Mouse (Mus musculus): ENCODE data around the gene Mtg1.

The Mtg1 gene

DNA sequence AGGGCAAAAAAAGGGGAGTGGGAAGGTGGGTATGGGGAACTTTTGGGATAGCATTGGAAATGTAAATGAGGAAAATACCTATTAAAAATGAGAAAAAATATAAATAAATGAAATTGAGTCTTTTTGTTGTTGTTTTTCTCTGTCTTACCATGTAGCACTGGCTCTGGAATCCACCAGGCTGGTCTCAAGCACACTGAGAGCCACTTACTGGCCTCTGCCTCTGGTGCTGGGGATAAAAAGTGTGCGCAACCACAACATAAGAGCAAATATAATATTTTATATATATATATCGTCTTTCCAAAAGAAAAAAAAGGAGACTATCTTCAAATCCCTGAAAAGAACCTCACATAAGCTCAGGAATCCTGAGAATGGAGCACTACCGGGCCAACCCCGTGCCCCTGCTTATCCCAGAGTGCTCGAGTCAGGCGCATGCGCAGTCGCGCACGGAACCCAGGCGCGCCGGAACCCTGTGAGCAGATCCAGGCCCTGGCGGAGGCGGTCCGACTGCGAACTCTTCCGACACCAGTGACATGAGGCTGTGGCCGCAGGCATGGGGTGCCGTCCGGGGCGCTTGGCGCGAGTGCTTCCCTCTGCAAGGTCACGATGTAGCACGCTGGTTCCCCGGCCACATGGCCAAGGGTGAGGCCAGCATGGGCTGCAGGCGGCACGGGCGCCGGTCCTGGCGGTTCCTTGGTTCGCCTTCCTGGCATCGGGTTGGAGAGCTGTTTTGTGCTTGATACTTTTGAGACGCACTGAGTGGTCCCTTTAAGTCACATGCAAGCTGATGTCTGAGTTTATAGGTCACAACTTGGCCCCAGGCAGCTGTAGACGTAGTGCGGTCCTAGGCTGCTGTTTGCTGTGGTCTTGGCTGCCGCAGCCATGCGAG is at the start of gene Mtg1:
Gene Mtg1, plus strand, starts transcription at position 430 of the 886 bp plus-strand sequence.
- DNase-seq: peak; percentile 94 to 95

DNA sequence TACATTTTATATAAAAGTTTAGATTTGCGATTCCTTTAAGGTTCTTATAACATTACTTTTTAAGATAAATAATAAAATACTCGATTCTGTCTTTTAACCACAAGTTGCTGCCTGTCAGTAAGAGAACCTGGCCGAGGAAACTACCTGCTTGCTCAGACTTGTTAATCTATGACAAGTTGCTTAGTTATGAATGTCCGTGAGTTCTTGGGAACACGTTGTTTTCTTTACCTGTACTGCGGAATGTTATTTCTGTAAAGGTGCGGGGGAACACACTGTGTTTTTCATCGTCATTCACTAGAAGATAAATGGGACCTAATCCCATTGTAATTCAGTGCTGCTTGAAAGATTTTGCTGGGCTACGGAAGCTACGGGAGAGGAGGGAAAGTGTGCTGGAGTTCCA is 46.8 kb upstream of the Mtg1 start:
- DNase-seq: no peak

DNA sequence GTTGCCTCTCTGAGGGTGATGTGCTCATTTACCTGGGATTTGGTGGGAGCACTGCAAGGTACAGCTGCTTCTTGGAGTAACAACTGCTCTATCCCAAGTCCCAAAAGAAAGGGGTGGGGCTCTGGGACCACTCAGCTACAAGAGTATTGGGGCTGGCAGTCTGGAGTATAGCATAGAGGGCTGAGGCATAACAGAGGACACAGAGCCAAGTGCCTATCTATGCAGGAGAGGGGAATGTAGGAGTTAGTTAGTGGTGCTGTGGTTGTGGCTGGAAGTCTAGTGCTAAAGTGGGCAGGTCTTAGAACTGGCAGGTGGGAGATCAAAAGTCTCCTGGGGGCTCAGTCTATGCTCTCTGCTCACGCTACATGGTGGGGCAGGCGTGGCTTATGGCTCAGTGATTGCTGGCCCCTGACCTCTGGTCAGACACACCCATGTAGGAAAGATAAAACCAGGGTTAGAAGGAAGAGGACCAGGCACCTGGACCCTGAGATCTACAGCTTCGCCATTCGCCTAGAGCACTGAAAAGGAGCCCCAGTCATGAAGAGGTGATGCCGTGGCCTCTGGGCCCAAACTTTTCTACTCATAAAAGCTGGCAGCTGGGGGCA is 44.3 kb upstream of the Mtg1 start, which contains the start of gene Prap1:
Gene Prap1, plus strand, starts transcription at position 472 of the 605 bp plus-strand sequence.
- DNase-seq: no peak

DNA sequence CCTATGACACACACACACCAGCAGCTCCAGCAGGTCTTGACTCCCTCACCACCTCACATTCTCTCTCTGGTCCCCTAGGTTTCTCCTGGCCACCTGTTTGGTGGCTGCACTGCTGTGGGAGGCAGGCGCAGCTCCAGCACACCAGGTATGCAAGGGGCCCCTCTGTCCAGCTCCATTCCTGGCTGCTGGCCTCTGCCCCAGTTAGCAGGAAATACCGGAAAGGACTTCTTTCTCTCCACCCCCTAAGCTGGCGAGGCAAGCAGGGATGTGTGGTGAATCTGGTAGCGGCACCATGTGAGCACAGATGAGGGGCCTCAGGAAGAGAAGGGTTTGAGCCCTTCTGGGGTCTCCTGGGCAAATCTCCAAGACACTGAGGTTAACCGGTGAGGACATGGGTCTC is 42.4 kb upstream of the Mtg1 start:
- no peak for DNase-seq

DNA sequence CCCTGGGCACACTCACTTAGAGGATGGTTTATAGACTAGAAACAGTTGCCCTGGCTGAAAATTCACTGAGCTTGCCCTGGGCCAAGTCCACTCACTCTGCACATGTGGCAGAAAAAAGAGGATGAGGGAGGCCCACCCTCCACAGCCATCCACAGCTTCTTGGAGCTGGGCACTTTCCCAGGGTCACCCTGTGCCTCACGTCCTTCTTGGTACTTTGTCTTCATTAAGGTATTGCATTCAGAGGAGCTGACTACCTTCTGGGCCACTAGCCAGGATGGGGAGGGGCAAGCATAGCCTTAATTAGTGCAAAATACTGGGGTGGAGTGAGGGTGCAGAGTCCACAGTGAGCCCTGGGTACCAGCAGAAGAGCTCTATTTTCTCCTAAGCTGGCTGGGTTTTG is 41.8 kb upstream of the Mtg1 start:
- DNase-seq: no peak

DNA sequence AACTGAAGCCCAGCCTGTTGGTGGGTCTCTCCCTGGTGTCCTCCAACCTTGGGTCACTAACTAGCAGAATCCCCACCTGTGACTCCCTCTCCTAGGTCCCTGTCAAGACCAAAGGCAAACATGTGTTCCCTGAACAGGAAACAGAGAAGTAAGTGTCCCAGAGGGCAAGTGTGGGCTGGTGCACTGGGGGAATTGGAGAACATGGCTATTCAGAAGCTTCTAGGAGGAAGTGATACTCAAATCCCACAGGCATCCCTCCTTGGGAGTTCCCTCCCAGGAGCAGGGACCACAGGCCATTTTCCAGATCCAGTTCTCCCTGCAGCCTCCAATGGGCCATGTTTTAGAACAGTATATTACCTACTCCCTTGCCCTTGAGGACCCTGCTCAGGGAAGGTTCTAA is 41.3 kb upstream of the Mtg1 start:
- no peak for DNase-seq

DNA sequence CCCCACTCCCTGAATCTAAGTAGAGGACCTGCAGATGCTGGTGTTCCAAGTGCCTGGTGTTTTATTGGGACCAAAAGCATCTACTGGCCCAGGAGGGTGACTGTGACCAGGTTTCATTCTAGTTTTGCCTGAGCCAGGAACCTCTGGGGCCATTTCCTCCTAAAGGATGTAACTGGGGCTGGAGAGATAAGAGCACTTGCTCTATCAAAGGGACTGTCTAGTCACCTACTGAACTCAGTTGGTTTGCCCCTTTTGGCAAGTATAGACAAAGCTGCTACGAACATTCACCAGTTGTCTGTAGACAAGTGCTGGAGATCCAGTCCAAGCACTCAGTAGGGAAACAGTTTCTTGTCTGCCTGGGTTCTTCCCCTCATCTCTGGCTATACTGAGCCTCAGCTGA is 38.9 kb upstream of the Mtg1 start:
- no peak for DNase-seq

DNA sequence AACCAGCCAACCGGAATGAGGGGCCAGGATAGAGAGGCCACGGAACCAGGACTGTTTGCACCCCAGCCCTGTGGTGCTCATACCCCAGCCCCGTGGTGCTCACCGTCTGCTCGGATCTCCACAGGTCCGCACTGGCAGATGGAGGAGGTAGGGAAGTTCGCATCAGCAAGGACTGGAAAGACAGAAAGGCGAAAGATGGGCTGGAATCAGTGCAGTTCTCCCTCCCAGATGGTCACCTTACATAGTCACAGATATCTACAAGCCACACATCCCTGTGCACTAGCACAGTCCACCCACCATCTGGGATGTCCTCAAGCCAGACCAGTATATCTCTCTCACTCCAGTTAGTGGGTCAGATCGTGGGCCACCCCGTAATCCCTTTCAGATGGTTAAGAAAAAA is 35.9 kb upstream of the Mtg1 start:
- no peak for DNase-seq

DNA sequence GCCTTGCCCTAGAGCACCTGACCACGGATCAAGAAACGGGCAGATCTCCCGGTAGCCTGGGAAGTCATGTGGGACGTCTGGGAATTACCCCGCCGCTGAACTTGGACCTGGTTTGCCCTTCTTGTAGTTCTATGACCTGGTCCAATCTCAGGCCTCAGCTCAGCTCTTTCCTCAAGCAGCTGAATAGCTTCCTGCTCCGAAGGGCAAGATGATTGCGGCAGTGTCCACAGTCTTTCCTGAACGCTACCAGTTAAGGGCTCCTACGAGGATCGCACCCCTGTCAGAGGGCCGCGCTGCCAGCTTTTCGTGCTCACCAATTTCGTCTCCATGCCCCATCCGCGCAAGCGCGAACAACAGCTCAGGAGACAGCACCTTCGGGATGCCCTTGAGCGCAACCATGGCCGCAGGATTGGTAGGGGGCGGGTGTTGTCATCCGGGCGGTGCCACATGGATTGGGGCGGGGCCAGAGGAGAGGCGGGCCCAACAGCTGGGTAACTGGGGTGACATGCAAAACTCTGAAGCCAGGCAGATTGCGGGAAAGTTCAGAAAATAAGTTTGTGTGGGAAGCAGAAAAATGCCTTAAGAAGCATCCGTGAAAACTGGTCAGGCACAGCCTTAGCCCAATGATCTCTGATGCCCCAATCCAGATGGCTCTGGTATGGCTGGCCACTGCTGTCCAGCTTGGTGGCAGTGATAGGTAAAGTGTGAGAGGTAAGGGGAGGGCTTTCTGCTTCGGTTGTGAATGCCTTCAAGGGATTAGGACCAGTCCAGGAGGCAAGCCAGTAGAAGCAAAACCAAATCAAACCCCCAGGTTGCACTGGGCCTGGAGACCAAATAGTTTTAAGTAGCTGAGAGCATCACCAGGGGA is 35.1 kb upstream of the Mtg1 start, which contains the start of gene Fuom:
Gene Fuom, minus strand, starts transcription at position 449 of the 868 bp plus-strand sequence.
- peak; percentile 89 to 92 for DNase-seq

DNA sequence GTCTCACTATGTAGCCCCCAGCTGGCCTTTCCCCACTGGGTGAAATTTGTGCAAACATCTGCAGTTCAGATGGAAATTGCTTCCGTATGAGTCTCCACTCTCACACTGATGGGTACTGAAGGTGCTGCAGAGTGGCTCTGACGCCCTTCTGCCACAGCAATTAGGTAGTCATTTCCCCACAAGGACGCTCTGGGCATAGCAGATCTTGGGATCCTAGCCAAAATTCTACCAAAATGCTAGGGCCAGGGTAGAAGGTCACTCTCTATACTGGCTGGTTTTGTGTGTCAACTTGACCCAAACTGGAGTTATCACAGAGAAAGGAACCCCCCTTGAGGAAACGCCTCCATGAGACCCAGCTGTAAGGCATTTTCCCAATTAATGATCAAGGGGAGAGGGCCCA is 33.4 kb upstream of the Mtg1 start:
- no peak for DNase-seq

DNA sequence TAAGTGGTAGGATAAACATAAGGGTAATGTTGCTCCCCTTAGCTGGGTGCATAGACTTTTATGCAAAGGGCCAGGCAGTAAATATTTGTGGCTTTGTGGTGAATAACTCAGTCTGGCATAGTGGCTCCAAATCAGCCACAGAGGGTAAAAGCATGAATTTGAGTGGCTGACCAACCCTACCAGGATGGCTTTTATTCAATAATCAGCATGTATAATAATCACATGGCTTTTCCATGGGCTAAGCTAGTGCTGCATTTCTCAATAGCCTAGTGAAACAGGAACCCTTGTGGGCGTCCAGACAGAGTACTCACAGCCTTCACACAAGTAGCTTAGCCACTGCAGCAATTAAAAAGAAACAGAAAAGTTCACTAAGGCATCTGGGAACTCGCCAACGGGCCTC is 25.4 kb upstream of the Mtg1 start:
- DNase-seq: peak; percentile 41 to 61

DNA sequence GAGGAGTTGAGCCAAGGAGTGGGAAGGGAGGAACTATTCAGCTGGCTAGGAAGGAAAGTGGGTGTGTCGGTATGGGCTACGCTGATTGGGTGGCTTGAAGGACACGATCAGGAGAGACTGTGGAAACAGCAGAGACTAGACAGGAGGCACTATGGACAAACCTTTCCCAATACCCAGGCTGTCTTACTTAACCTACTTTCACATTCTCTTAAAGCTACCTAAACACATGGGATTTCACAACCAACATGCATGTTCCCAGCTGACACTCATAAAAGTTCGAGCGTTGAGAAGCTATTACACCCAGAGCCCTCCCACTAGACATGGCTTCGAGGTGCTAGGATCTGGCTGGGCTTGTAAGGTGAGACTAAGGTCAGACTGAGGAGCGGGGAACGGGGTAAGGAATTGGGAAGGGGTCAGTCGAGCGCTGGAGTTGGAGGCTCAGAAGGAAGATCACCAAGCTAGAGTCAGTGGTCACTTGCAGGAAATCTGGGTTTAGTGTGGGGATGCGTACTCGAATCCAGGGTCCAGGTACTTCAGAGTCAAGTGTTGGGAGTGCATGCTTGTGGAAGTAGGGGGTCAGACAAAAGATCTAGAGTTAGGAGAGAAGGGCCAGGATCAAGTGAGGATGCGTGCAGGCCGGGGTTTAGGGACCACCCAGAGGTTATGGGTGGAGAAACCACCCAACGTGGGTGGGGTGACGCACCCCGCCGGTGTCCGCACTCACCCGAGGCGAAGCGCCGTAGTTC is 21.6 kb upstream of the Mtg1 start, which contains the start of gene Paox:
Gene Paox, plus strand, starts transcription at position 217 of the 746 bp plus-strand sequence.
- peak; percentile 83 to 86 for DNase-seq

DNA sequence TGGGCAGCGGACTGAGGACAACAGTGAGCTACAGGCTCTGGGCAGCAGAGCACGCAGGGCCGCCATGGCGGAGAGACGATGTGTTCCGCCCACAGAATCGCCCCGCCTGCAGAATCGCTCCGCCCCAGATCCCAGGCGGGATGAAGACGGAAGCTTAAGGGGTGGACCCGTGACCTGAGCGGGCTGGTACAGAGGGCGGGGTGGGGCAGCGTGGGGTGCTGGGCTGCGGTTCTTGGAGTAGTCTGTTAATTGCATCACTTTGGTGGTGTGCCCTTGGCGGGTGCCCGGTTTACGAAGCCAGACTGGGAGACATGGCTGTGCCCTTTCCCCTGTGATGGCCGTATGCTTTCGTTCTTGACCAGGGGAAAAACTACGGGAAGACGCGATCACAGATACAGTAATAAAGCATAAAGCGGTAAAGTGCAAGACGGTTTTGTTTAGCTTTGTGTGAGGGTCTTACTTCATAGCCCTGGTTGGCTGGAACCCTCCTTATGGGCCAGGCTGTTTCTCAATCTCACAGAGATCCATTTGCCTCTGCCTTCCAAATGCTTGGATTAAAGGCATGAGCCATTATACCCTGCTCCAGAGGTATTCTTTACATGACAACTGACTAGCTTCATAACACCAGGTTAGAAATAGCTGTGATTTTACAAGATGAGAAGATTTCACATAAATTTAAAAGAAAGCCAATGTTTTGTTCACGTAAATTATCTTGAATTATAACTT is 20.9 kb upstream of the Mtg1 start, which contains the start of gene Echs1:
Gene Echs1, minus strand, starts transcription at position 148 of the 726 bp plus-strand sequence.
- peak; percentile 96 to 97 for DNase-seq

DNA sequence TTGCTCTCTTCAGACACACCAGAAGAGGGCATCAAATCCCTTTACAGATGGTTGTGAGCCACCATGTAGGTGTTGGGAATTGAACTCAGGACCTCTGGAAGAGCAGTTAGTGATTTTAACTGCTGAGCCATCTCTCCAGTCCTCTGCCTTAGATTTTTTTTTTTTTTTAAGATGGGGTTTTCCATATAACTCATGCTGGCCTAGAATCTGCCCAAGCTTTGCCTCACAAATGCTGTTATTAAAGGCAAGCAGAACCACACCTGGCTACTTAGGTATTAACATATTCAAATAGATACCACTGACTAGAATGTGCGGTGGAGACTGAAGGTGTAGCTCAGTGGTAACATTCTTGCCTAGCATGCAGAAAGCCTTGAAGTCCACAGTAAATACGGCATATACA is 16.9 kb upstream of the Mtg1 start:
- no peak for DNase-seq

DNA sequence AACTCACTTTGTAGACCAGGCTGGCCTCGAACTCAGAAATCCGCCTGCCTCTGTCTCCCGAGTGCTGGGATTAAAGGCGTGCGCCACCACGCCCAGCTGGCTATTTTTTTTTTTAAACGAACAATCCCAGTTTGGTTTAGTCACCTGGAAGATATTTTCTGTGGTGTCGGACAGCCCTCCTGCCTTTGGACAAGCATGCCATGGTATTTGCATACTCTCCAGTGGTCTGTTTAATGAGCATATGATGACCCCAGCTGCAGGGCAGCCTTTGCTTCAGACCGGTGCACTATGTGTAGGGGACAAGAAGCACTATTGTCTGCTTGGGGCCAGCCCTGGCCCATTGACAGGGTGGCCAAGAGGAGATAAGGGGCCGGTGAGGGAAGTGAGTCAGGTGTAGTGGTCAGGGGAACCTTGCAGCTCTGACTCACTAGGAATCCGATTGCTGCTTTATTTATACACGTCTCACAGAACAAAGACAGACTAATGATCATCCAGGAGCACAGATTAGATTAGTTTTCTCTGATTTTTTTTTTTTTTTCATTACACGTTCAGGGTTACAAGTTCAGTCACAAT is 15.9 kb upstream of the Mtg1 start:
- DNase-seq: no peak

DNA sequence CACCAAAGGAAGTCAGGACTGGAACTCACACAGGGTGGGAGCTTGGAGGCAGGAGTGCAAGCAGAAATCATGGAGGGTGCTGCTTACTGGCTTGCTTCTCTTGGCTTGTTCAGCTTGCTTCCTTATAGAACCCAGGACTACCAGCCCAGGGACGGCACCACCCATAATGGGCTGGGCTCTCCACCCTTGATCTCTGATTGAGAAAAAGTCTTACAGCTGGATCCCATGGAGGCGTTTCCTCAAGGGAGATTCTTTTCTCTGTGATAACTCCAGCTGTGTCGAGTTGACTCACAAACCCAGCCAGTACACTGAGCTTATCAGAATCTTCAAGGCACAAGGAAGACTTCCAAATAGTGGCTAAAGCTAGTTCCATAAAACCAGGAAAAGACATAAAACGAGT is 14.6 kb upstream of the Mtg1 start:
- DNase-seq: no peak

DNA sequence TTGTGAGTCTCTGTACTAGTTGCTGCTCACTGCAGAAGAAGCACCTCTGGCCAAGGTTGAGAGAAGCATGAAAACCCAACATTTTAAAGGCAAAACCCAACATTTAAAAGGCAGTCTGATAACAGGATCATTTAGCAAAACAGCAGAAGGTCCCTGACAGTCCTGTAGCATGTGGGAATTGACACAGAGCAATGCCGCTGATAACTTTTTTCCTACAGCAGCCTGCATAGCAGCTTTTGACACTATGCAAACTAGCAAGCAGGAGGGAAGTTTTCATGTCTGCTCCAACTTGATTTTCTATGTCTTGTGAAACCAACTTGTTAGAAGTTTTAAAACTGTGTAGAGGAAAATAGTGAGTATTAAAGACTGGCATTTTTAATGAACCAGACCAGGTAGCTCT is 13.0 kb upstream of the Mtg1 start:
- DNase-seq: no peak

DNA sequence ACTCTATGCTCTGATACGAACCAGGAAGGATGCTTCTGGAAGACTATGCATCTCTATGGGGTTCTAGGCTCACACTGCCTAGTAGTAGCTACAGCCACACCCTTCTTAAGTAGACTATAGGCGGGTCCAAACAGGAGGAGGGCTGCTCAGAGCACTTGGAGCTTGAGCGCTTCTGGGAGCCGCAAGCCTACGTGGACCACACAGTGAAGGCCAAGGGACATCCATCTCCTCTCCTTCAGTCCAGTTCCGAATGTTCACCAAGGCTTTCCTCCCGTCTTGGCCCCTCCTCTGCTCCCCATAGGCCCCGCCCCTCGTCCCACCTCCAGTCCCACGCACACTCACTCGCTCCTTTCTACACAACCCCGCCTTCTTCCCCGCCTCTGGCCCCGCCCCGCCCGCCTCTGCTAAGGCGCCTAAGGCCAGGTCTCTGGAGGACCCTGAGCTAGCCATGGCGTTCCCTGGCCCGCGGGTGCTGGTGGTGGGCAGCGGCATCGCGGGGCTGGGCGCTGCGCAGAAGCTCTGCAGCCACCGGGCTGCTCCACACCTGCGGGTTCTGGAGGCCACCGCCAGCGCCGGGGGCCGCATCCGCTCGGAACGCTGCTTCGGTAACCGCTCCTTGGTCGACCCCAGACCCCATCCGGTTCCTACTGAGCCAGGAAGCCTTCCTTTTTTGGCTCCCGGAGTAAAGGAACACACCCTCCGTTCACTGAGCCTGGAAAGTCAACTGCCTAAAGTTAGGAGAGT is 11.9 kb upstream of the Mtg1 start:
- DNase-seq: peak; percentile 96 to 97

DNA sequence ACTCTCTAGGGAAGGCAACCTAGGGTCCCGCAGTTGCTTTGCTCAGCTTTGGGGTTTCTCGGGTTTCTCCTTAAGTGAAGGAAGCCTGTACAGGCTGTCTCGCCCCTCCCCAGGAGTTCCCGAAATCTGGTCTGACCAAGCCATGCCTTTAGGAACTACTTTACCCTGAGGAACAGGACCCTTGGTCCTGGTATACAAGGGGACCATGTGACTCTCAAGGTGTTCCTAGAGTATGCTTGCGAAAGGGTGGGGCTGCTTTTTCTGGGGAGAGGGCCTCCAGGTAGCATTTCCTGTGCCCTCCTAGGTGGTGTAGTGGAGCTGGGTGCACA is 11.4 kb upstream of the Mtg1 start:
- DNase-seq: no peak

DNA sequence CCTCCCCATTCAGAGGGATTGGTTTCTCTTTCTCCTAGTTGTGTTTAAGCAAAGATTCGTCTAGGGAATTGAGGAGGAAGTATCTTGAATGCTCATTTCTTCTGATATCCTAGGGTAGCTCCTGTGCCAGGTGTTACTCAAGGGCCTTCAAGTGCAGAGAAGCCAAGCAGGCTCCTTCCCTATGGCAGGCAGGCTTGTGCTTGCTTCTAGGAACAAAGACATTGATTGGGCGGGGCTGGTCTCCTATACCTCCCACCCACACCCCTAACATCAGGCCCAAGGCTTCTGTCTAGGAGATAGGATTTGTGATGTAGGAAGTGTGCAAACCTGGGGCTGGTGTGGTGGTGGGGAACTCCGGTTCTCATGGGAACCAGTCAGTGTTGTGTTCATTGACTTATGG is 10.4 kb upstream of the Mtg1 start:
- DNase-seq: peak in 1 of 2 experiments; percentile 13

DNA sequence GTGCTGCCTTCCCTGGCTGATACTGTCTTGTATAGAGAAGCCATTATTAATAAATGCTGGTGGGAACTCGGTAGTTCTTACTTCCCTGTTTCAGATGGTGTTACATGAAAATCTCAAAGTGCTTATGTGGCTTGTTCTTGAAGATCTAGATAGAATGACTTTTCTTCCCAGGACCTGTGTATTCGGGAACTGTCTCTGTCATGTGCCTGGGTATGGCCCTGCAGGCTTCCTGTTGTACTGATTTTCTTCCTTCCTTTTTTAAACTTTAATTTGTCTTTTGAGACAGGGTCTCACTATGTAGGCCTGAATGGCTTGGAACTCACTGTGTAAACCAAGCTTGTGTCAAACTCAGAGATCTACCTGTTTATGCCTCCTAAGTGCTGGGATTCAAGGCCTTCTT is 9.5 kb upstream of the Mtg1 start:
- no peak for DNase-seq

All from lung, adult 18-20 months (tissue).